Mouse (Mus musculus): Measurements from ENCODE around the gene Hoxc10.

Hoxc10 gene

DNA sequence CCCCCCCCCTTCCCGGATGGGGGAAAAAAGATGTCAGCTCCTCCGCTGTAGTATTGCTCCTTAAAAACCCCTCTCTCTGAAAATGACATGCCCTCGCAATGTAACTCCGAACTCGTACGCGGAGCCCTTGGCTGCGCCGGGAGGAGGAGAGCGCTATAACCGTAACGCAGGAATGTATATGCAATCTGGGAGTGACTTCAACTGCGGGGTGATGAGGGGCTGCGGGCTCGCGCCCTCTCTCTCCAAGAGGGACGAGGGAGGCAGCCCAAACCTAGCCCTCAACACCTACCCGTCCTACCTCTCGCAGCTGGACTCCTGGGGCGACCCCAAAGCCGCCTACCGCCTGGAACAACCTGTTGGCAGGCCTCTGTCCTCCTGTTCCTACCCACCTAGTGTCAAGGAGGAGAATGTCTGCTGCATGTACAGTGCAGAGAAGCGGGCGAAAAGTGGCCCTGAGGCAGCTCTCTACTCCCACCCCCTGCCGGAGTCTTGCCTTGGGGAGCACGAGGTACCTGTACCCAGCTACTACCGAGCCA, at the start of gene Hoxc10:
Gene Hoxc10 (plus strand): TSS at position 21 of the 536 bp plus-strand sequence.
- DNase-seq (ENCODE audit: low read depth) = no peak

DNA sequence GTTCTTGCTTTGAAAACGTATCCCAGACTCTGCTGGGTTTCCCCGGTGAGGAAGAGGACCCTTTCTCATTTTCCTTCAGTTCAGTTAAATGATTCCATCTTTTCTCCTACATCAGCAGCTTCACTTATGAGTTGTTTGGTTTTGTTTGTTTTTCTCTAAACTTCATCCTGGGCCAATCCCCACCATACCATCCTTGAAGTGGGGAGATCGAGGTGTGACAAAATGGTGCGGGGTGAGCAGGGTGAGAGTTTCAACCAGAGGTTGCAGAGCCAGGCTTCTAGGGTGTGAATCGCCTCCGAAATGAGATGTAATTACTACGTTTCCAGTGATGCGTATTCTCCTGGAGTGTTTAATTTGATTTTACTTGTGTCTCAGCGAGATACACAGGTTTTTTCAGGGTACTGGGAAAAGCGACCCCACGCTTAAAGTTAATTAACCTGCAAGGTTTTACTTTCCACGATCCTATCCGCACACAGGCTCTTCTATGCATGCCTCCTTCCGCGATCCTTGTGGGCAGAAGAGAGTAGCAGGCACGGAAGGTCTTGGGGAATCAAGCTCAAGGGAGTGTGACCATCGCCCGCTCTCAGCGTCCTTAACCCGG, 48.5 kb upstream of the Hoxc10 start:
- no peak for DNase-seq (ENCODE audit: low read depth)

GRCm38 (mm10) chr15:102918611-102919265, 47.9 kb upstream of the Hoxc10 start:
- DNase-seq (ENCODE audit: low read depth) = no peak

DNA sequence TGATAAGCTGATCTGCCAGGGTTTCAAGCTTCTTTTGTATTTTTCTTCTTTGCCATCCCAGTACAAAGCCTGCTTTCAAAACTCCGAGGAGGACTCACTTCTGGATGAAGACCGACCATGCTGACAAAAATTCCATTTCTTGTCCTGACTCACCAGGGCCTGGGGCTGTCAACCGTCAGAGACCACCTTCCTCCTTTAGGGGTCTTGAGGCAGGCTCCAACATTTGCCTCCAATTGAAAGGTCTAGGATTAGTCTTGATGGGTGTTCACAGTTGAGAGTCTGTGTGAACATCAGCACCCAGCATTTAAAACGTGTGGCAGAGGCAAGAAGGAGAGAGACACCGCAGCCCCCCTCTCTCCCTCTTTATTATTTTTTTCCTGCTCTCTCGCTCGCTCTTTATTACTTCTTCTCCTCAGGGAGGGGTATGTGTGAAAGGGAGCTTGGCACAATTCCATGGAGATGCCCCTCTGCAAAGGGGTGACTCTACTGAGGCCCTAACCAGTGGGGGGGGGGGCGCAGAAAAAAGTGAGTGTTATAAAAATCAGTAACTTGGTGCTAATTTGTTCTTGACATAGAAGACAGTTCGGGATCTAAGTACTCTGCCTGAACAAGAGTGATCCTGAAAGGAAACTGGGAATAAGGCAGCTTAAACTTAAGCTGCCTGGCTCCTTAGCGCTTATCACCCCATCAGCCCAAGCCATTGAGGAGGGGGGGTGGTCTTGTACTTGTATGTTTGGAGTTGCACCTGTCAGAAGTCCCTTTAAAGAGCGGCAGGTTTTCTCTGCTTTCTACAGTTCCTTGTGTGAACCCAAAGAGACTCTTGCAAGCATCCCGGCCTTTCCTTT, 47.0 kb upstream of the Hoxc10 start:
- DNase-seq (ENCODE audit: low read depth) = no peak

GRCm38 (mm10) chr15:102920619-102921018, 46.0 kb upstream of the Hoxc10 start:
- DNase-seq (ENCODE audit: low read depth) = no peak

DNA sequence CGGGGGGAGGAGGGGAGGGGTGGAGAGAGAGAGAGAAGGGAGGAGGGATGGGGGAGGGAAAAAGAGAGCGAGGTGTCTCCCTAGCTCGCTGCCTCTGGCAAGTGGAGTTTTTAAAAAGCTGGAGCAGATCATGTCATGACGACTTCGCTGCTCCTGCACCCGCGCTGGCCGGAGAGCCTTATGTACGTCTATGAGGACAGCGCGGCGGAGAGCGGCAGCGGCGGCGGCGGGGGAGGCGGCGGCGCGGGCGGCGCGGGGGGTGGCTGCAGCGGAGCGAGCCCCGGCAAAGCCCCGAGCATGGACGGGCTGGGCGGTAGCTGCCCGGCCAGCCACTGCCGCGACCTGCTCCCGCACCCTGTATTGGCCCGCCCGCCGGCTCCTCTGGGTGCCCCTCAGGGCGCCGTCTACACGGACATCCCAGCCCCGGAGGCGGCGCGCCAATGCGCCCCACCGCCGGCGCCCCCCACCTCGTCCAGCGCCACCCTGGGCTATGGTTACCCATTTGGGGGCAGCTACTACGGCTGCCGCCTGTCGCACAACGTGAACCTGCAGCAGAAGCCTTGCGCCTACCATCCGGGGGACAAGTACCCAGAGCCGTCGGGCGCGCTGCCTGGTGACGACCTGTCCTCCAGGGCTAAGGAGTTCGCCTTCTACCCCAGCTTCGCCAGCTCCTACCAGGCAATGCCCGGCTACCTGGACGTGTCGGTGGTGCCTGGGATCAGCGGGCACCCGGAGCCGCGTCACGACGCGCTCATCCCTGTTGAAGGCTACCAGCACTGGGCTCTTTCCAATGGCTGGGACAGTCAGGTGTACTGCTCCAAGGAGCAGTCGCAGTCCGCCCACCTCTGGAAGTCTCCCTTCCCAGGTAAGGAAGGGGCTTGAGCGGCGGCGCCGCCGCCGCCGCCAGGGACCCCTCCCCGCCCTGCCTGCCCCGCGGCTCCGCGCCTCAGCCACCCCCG, 45.3 kb upstream of the Hoxc10 start, which contains the start of gene Hoxc13:
Gene Hoxc13 (plus strand): TSS at position 51 of the 959 bp plus-strand sequence.
- DNase-seq (ENCODE audit: low read depth) = no peak

- DNase-seq (ENCODE audit: low read depth) = no peak
Measured at GRCm38 (mm10) chr15:102922012-102922362, 44.6 kb upstream of the Hoxc10 start.

GRCm38 (mm10) chr15:102922636-102923500, 43.7 kb upstream of the Hoxc10 start:
- no peak for DNase-seq (ENCODE audit: low read depth)

- no peak for DNase-seq (ENCODE audit: low read depth)
Measured at GRCm38 (mm10) chr15:102927032-102927645, 39.5 kb upstream of the Hoxc10 start.

DNA sequence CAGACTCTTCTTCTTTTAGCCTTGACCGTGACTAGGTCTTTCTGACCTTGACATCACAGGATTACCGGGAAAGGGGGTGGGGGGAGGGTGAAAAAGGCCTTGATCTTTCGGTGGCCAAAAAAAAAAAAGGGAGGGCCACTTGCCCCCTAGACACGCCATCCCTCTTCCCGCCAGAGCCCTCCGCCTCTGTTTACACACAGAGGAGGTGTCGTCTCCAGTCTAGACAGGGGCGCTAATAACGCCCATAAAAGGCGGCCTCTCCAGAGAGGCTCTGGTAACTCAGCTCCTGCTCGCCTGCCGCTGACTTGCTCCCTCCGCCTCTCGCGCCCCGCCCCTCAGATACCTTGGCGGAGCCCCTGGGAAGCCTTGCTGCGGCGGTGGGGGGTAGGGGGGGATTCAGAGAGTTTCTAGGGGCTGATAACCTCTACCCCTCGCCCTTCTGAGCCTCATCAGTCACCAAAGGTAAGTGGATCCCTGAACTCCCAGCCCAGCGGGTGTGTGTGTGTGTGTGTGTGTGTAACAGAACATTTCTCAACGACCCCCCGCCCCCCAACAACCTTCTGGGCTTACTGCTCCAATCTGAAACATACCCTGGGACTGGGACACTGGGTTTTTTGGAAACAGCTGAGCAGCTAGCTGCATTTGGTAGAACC, 34.8 kb upstream of the Hoxc10 start:
- DNase-seq (ENCODE audit: low read depth) = no peak

DNA sequence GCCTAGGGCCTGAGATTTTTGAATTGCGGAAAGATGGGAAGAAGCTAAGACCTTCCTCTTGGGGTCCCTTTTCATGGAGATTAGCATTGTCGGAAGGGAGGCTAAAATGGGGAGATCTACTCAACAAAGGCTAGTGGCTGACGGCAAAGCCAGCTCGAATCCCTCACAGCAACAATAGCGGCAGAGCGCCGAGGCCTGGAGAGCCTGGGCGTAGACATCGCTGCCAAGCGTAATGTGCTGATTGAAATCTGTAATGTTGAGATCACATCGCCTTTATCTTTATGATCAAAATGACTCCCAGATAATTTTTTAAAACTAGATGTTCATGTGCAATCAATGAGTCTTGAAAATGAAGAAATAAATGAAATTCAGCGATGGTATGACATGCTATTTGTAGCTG, 32.2 kb upstream of the Hoxc10 start:
- no peak for DNase-seq (ENCODE audit: low read depth)

DNA sequence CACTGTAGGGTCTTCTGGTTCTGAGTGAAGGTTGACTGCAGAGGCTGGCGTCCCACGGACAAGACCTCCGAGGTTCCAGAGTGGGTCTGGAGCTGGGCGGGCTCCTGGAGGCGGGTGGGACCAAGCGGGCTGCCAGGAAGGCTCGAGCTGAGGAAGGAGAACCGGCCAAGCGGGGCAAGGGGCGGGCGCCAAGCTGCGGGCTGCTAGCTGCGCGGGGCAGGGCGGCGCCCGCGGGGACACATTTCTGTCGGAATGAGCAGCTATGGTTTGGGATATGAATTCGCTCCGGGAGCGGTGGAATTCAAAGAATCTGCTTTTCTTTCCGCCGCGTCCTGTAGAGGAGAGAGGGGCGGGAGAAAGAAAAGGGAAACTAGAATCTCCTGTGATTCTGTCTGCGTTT, 31.7 kb upstream of the Hoxc10 start:
- DNase-seq (ENCODE audit: low read depth) = no peak

DNA sequence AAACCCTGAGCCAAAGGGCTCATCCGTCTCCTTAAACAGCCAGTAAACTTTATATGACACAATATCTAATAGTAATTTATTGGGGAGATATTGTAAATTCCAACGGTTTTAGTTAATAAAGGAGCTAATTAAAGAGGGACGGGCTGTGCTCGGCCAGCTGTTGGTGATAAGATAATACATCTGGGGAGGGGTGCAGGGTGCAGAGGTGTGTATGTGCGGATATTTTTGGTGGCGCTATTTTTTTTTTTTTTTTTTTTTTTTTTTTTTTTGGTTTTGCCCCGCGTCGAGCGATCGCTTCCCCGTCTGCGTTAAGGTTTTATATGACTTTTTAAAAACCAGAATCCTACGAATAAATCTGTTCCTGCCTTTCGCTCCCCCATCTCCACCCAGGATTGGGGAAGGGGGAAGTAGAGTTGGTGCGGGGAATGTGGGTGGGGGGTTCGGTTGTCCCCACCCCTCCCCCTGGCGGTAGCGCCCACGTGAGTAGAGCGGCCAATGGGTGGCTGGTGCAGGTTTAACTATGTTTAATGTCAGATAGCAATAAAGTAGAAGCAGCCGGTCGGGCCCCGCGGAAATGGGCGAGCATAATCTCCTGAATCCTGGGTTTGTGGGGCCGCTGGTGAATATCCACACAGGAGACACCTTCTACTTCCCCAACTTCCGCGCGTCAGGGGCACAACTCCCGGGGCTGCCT, 30.2 kb upstream of the Hoxc10 start, which contains the start of gene Hoxc12:
Gene Hoxc12 (plus strand): TSS at position 479 of the 694 bp plus-strand sequence.
- no peak for DNase-seq (ENCODE audit: low read depth)

DNA sequence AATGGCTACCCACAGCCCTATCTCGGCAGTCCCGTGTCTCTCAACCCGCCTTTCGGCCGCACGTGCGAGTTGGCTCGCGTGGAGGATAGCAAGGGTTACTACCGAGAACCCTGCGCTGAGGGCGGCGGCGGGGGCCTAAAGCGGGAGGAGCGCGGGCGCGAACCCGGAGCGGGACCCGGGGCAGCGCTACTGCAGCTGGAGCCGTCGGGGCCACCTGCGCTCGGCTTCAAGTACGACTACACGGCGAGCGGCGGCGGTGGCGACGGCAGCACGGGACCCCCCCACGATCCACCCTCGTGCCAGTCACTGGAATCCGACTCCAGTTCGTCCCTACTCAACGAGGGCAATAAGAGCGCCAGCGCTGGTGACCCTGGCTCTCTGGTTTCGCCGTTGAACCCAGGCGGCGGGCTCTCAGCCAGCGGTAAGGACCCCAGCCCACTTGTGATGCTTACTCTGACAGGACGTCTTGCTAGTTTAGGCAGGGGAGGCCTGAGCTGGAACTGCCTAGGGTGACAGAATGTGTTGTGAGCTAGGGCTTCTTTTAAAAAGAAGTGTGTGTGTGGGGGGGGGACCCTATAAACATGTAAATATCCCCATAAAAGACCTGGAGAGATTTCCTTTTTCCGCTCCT, 29.4 kb upstream of the Hoxc10 start:
- DNase-seq (ENCODE audit: low read depth) = no peak

DNA sequence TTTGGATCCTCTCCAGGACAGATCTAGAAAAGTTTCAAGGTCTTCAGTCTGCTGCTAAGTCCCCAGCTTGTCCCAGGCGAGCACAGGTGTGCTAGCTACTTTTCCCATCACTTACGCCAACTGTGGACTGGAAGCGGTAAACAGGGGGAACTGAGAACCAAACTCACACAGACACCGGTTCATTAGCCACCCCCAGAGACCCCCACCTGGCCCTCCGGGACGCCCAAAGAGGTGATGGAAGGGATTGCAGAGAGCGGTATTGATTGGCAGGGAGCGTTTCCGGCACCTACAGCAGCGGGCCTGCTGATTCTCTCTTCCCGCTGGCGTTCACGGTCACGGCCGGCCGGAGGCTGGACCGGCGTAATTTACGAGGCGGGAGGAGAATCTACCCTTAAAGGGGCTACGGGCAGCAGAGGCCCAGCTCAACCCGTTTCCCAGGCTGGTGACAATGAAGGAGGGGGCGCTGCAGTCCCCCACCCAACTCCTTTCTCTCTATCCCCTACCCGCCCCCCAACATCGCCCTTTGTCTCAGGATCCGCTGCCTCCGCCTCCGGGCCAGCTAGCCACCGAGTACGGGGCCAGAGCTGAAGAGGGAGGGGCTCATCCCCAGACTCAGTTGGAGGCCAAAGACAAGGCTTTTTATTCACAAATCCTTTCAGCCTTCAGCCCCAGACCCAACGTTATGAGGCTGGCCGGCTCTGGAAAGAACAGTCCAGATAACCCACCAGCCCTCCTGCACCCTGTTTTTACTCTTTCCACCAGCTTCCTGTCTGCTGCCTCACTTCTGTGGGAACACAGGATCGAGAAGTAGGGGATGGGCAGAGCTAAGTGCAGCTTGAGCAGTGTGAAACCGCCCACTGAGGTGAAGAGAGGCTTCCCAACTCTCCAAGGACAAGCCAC, 27.1 kb upstream of the Hoxc10 start:
- no peak for DNase-seq (ENCODE audit: low read depth)

- no peak for DNase-seq (ENCODE audit: low read depth)
Measured at GRCm38 (mm10) chr15:102942739-102943467, 23.7 kb upstream of the Hoxc10 start.

DNA sequence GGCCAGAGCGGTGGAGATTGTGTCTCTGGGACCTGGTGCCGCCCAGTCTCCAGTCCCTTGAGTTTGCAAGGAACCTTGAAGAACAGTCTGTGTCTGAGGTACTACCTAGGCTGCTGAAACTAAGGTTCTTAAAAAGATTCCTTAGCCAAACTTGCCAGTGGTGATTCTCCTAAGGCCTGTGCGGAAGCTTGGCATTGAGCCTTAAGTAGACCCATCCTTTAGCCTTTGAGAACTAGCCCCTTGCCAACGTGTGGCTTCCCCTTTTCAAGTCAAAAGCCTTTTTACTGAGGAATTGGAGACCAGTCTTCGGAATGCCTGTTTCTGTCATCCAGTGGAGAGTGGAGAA, 23.2 kb upstream of the Hoxc10 start:
- DNase-seq (ENCODE audit: low read depth) = no peak
